Mouse (Mus musculus) lung, postnatal 25 days (tissue): ENCODE measurements around the gene Lrrc8d.

Experiments used
- DNase-seq: peaks from one replicate; pipeline ENCODE4 v3.0.0; 2022; ENCODE audit warnings: low spot score

Lrrc8d gene

GRCm38 (mm10) chr5:105776978-105777593, 77.3 kb downstream of the Lrrc8d start:
- no peak for DNase-seq

DNA sequence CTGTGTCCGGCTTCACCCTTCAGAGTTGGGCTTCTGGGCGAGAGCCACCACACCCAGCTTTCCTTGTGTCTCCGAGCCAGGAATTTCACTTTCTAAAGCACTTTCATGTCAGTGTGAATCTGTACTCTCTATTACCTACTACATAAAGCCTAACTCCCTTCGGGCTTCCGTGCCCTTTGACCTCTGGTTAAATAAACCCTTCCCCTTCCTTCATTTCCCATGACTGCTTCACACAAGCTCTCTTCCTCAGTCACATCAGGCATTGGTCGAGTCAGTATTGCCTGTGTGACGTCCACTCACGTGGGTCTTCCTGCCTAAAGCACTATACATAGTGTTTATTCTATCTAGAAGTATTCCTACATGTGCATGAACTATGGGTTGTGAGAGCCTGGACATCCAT, 77.9 kb downstream of the Lrrc8d start:
- DNase-seq: no peak

GRCm38 (mm10) chr5:105778189-105778588, 78.4 kb downstream of the Lrrc8d start:
- no peak for DNase-seq

DNA sequence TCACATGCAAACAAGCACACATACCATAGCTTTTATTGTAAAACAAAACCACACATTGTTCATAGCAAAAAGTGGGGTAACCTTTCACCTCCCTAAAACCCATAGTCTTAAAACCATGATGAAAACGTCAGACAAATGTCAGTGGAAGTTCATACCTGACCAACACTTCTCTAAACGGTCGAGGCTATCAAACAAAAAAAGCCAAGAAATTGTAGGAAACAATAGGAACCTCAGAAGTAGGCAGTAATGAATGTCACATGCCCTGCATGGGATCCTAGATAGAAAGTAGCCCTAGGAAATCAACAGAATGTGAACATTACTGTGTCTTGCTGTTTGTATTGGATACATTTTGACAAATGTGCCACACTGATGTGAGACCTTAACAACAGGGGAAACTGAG, 79.0 kb downstream of the Lrrc8d start:
- DNase-seq: no peak

- DNase-seq: no peak
Measured at GRCm38 (mm10) chr5:105779331-105779730, 79.6 kb downstream of the Lrrc8d start.

DNA sequence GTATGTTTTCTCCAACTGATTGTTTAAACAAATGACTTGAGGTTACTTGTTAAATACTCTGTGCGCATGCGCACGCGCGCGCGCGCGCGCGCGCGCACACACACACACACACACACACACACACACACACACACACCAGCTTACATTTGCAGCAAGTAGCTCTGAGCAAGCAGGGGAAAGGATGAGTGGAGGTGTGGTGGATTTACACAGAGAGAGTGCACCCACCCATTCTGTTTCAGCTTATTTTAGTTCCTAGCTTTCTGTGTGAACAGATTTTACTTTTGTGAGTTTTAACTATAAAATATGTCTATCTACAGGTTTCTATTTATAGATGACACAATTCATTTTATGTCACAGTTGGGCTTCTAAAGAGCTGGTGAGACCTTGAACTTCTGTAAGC, 84.1 kb downstream of the Lrrc8d start:
- no peak for DNase-seq

GRCm38 (mm10) chr5:105784724-105785123, 85.0 kb downstream of the Lrrc8d start:
- DNase-seq: no peak

GRCm38 (mm10) chr5:105787577-105787976, 87.8 kb downstream of the Lrrc8d start:
- peak; percentile 15 for DNase-seq

- DNase-seq: peak; percentile 16
Measured at GRCm38 (mm10) chr5:105789801-105790200, 90.0 kb downstream of the Lrrc8d start.

DNA sequence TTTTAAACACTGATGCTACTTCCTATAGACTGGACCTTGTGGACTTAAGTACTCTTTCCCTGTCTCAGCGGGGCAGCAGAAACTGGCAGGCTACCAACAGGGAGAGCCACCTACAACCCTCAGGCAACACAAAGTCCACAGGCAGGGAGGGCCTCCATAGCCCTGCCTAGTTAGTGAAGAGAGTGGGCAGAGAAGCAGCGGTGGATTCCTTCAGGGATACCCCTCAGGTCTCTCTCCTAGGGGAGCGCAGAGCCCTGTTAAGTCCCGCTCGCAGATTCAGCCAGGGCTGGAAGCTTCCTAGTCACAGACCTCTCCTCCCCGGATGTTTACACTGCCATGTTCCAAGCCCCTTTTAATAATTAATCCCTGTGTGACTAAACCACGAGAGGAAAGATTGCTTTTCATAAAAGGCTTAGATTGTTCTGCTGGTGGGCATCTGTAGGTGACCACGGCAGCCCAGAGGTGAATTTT, 92.6 kb downstream of the Lrrc8d start:
- peak; percentile 50 for DNase-seq

DNA sequence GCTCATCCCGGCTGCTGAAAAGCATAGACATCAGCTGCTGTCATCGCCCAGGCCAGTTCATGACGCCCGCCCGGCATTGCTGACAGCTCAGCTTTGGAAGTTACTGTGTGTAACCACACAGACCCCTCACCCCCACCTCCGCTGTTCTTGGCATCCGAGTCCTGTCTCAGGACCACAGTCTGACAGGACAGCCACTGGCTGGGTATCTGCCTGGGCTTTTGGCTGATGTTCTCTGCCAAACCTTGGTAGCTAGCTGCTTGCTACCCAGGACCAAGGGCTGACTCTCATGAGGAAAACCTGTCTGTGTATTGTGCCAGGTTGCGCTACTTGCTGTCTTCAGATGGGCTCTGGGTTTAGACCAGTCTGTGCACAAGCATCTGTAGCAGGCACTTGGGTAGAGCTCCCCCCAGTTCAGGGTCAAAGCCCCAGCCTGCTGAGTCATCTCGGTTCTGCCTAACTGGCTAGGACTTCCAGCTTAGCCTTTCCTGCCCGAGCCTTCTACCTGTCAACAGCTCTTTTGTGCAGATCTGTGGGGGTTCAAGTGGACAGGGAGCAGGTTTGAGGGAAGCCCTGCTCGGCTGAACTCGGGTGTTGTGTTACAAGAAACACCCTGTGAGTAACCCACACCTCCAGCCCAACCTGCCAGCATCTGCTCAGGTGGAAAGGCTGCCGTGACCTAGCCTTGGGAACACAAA, 93.2 kb downstream of the Lrrc8d start:
- DNase-seq: peak; percentile 50

- no peak for DNase-seq
Measured at GRCm38 (mm10) chr5:105793548-105793940, 93.8 kb downstream of the Lrrc8d start.

DNA sequence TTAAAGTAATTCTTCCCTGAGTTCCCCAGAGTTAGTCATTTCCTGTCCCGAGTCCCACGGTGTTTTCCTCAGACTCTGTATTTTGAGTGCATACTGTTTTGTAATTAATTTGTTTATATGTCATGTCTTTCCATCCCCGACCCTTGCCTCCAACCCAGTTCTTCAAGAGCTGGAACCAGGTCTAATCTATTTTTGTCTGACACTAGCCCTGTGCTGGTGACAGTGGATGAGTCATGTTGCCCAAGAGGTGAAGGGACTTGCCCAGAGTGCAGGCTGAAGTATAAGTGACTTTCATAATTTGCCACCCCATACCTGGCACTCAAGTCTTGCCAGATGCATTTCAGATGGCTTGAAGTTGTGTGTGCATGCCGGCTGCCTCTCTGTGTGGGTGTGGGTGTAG, 98.7 kb downstream of the Lrrc8d start:
- DNase-seq: no peak

GRCm38 (mm10) chr5:105799850-105800635, 100.3 kb downstream of the Lrrc8d start:
- DNase-seq: no peak

GRCm38 (mm10) chr5:105801031-105801529, 101.3 kb downstream of the Lrrc8d start:
- no peak for DNase-seq

- DNase-seq: no peak
Measured at GRCm38 (mm10) chr5:105805955-105806354, 106.2 kb downstream of the Lrrc8d start.

- no peak for DNase-seq
Measured at GRCm38 (mm10) chr5:105807461-105807860, 107.7 kb downstream of the Lrrc8d start.

DNA sequence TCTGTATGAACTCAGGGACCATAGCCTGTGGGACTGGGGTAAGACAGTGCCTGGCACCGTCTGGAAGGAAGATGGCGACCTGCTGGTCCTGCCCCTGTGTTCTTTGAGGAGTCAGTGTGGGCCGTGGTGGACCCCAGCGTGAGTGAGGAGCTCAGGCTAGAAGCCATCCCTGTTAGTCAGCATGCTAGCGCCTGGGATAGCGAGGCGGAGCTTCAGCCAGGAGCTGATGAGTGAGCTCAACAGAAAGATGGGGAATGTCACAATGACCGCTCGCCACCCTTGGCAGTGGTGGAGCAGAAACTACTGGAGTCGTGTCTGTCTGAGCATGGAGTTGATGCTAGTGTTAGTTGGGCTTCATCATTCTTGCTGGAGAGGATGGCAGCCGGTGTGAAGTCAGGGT, 109.3 kb downstream of the Lrrc8d start:
- no peak for DNase-seq

DNA sequence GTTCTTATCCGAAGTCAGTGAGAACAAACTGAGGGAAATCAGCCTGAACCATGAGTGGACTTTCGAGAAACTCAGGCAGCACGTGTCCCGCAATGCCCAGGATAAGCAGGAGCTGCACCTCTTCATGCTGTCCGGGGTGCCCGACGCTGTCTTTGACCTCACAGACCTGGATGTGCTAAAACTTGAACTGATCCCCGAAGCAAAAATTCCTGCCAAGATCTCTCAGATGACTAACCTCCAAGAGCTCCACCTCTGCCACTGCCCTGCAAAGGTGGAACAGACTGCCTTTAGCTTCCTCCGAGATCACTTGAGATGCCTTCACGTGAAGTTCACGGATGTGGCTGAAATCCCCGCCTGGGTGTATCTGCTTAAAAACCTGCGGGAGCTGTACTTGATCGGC, 113.3 kb downstream of the Lrrc8d start:
- no peak for DNase-seq

DNA sequence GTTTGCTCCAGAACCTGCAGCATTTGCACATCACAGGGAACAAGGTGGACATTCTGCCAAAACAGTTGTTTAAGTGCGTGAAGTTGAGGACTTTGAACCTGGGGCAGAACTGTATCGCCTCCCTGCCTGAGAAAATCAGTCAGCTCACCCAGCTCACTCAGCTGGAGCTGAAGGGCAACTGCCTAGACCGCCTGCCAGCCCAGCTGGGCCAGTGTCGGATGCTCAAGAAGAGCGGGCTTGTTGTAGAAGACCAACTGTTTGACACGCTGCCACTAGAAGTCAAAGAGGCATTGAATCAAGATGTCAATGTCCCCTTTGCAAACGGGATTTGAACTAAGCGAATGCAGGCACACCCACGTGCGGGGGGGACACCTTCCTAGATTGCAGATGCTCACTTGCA, 114.2 kb downstream of the Lrrc8d start:
- DNase-seq: no peak

DNA sequence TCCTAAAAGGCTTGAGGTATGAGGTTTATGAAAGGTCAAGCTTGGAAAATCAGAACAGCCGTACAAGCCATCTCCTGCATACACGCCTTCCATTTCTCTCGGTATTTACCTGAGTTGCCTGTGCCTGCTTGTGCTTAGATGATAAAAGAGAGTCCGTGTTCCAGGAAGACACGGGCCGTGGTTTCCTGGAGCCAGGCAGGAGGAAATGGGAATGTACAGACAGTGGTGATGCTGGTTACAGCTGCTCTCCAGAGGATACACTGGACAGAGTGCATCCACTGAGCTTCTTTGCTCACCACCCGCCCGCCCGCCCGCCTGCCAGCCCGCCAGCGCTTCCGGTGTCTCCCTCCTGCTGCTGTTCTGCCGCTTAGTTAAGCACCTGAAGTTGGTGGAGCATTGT, 116.3 kb downstream of the Lrrc8d start:
- no peak for DNase-seq

DNA sequence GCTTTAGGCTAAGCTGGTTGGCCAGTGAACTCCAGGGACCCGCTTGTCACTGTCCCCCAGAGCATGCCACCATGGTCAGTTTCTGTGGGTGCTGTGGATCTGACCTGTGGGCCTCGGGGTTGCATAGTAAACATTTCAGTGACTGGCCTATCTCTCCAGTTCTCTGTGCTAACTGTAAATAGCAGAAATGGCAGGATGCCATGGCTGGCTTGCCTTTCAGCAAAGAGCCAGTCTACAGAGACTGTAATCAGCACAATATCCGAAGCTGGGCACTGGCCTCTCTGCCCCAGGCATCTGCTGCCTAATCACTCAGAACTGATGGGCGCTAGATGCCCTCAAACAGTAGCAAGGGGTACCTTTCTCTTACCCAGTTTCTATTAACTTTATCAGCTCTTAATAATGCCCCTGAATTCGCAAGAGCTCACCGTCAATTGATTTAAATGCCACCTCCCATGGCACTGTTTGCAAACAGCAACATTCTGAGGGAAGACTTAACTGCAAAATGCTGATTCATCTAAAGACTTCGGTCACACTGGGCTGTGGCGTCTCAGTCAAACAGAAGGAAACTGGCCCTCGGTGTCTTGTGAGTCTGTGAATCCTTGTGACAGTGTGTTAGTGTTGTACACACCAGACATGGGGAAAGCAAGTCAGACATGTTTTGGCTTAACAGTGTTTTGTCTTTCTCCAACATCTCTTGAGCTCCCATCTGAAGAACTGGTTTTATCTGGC, 117.6 kb downstream of the Lrrc8d start:
- DNase-seq: no peak
